Mouse (Mus musculus): Measurements from ENCODE around the gene Snai3.

GRCm38 (mm10) chr8:122467816-122468215 is 7.3 kb upstream of the Snai3 start:
- TF ChIP-seq GATA1 (IDR thresholded peaks at IDR 0.05; ENCODE audit: low read length) (no peak), TAL1 (IDR thresholded peaks at IDR 0.05; ENCODE audit: low read length) (no peak)
